Mouse (Mus musculus) MEL (cell line): ENCODE data around the gene Mfn2.

ENCODE experiments used
- CHD1 ChIP-seq: IDR thresholded peaks from 2 replicates; pipeline ENCODE4 v1.6.1; 2012; ENCODE audit warnings: low read depth, mild to moderate bottlenecking, inconsistent platforms, low read length, improper control_type of control experiment
- CTCF ChIP-seq, 3 experiments: IDR thresholded peaks in 2 of 3; conservative IDR thresholded peaks in 1 of 3; 2 replicates each; pipeline ENCODE4 v1.5.1; 2011 to 2012; ENCODE audit warnings: low read length in 3 of 3, low read depth in 2 of 3, mild to moderate bottlenecking in 2 of 3, improper control_type of control experiment in 1 of 3, inconsistent platforms in 1 of 3, mixed read lengths in 1 of 3, moderate library complexity in 1 of 3; ENCODE audit not compliant: control insufficient read depth in 1 of 3, insufficient read depth in 1 of 3, poor library complexity in 1 of 3, severe bottlenecking in 1 of 3
- ELF1 ChIP-seq: IDR thresholded peaks from 2 replicates; pipeline ENCODE4 v1.6.1; 2014; ENCODE audit warnings: low read depth, mild to moderate bottlenecking, inconsistent platforms, low read length, improper control_type of control experiment, moderate library complexity
- GABPA ChIP-seq: IDR thresholded peaks from 2 replicates; pipeline ENCODE4 v1.6.1; 2012; ENCODE audit warnings: low read depth, mild to moderate bottlenecking, inconsistent platforms, low read length, improper control_type of control experiment, moderate library complexity
- GATA1 ChIP-seq: IDR thresholded peaks from 2 replicates; pipeline ENCODE4 v1.6.1; 2011; ENCODE audit warnings: low read depth, low read length, improper control_type of control experiment
- HCFC1 ChIP-seq: IDR thresholded peaks from 2 replicates; pipeline ENCODE4 v1.6.1; 2012; ENCODE audit warnings: low read depth, mild to moderate bottlenecking, inconsistent platforms, low read length, improper control_type of control experiment, moderate library complexity
- MEF2A ChIP-seq: IDR thresholded peaks from 2 replicates; pipeline ENCODE4 v1.6.1; 2014; ENCODE audit warnings: low read depth, mild to moderate bottlenecking, inconsistent platforms, low read length, improper control_type of control experiment; ENCODE audit not compliant: poor library complexity, insufficient replicate concordance, severe bottlenecking; ENCODE audit errors: extremely low read depth
- MXI1 ChIP-seq: IDR thresholded peaks from 2 replicates; pipeline ENCODE4 v1.6.1; 2011; ENCODE audit warnings: mild to moderate bottlenecking, low read depth, low read length, improper control_type of control experiment
- POLR2A ChIP-seq, 2 experiments: IDR thresholded peaks; 2 replicates each; pipeline ENCODE4 v1.6.1; 2011 to 2012; ENCODE audit warnings: low read length in 2 of 2, mild to moderate bottlenecking in 2 of 2, control low read depth in 1 of 2, improper control_type of control experiment in 1 of 2, low read depth in 1 of 2, moderate library complexity in 1 of 2; ENCODE audit not compliant: control insufficient read depth in 1 of 2, insufficient read depth in 1 of 2, poor library complexity in 1 of 2
- POLR2AphosphoS2 ChIP-seq: IDR thresholded peaks from 2 replicates; pipeline ENCODE4 v1.6.1; 2011; ENCODE audit warnings: low read length, improper control_type of control experiment
- TCF12 ChIP-seq: IDR thresholded peaks from 2 replicates; pipeline ENCODE4 v1.6.1; 2014; ENCODE audit warnings: low read depth, mild to moderate bottlenecking, inconsistent platforms, low read length, improper control_type of control experiment, moderate library complexity
- UBTF ChIP-seq: IDR thresholded peaks from 2 replicates; pipeline ENCODE4 v1.6.1; 2012; ENCODE audit warnings: low read depth, mild to moderate bottlenecking, inconsistent platforms, low read length, improper control_type of control experiment, moderate library complexity, borderline replicate concordance; ENCODE audit not compliant: insufficient read depth

DNA sequence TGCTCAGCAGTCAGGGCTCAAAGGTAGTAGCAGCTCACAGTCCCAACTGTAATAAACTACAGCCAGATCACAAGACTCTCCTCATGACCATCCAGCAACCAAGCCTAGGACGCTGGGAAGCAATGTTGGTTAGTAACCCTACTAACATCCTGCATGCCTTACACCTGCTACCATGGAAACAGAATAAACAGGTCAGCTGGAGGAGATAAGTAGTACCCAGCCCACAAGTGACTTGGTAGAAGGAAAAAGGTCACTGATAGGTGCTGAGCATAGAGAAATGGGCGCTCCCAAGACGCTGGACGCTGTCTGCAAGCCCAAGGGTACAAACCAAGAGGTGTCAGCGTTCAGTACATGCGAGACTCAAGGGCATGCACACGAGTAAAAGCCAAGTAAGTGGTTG lies 4.1 kb downstream of the Mfn2 start:
- no peak for TF ChIP-seq CHD1
- TF ChIP-seq ELF1: no peak
- no peak for TF ChIP-seq POLR2AphosphoS2
- no peak for TF ChIP-seq UBTF
- TF ChIP-seq MXI1: no peak
- no peak for TF ChIP-seq HCFC1
- no peak for TF ChIP-seq CTCF (IDR thresholded peaks at IDR 0.05 in 2 of 3, conservative IDR thresholded peaks at IDR 0.05 in 1 of 3; ENCODE audit: control insufficient read depth in 1 of 3, insufficient read depth in 1 of 3, low read depth in 2 of 3, low read length in 3 of 3, poor library complexity in 1 of 3, severe bottlenecking in 1 of 3)
- TF ChIP-seq GABPA: no peak
- no peak for TF ChIP-seq GATA1
- no peak for TF ChIP-seq POLR2A (IDR thresholded peaks at IDR 0.05; ENCODE audit: control insufficient read depth in 1 of 2, insufficient read depth in 1 of 2, low read depth in 1 of 2, low read length in 2 of 2, poor library complexity in 1 of 2)
- no peak for TF ChIP-seq TCF12
- TF ChIP-seq MEF2A: no peak
